Mouse (Mus musculus) ES-E14 (cell line): ENCODE data around the gene Tfeb. TPM values are rescaled to one million over a fixed set of nuclear protein-coding genes. Genes with fewer than 3 reads are reported as not detected.

Experiments
- DNase-seq: peaks from one replicate; pipeline ENCODE4 v3.0.0-alpha.2; 2013; ENCODE audit warnings: low read depth, low spot score
- H3K27ac ChIP-seq: 2 replicates; pipeline ENCODE4 v1.5.1; 2012; ENCODE audit warnings: low read depth, mild to moderate bottlenecking, low read length, moderate library complexity, mixed read lengths; ENCODE audit not compliant: poor library complexity, insufficient read depth, severe bottlenecking
- H3K36me3 ChIP-seq: 2 replicates; pipeline ENCODE4 v1.6.1; 2012; ENCODE audit warnings: mild to moderate bottlenecking, low read length, moderate library complexity, mixed read lengths; ENCODE audit not compliant: control insufficient read depth, poor library complexity, insufficient read depth, severe bottlenecking
- H3K4me1 ChIP-seq, 2 experiments: fragments of 150-350 bp in 1 of 2; sonication (generic) in 1 of 2; 2 replicates each; pipeline ENCODE4 v1.6.1; 2012; ENCODE audit warnings: low read length in 2 of 2, mild to moderate bottlenecking in 1 of 2, mixed read lengths in 1 of 2; ENCODE audit not compliant: control insufficient read depth in 2 of 2, insufficient read depth in 2 of 2, poor library complexity in 1 of 2
- H3K4me3 ChIP-seq, 2 experiments: fragments of 150-350 bp in 1 of 2; sonication (generic) in 1 of 2; 2 replicates each; pipeline ENCODE4 v1.5.1; 2012; ENCODE audit warnings: low read length in 2 of 2, low read depth in 1 of 2, mild to moderate bottlenecking in 1 of 2, mixed read lengths in 1 of 2; ENCODE audit not compliant: insufficient read depth in 1 of 2, poor library complexity in 1 of 2, severe bottlenecking in 1 of 2
- H3K9ac ChIP-seq: 2 replicates; pipeline ENCODE4 v1.6.1; 2012; ENCODE audit warnings: low read depth, mild to moderate bottlenecking, low read length, mixed read lengths; ENCODE audit not compliant: poor library complexity, insufficient read depth, severe bottlenecking
- H3K9me3 ChIP-seq: fragments of 150-350 bp; sonication (generic); 2 replicates; pipeline ENCODE4 v1.6.1; 2012; ENCODE audit warnings: low read depth, mild to moderate bottlenecking, low read length; ENCODE audit not compliant: control insufficient read depth, insufficient read depth
- CHD2 ChIP-seq: IDR thresholded peaks from 2 replicates; pipeline ENCODE4 v1.6.1; 2014; ENCODE audit warnings: mild to moderate bottlenecking, low read depth, low read length, inconsistent platforms
- HCFC1 ChIP-seq: IDR thresholded peaks from 2 replicates; pipeline ENCODE4 v1.6.1; 2012; ENCODE audit warnings: low read length, inconsistent platforms, borderline replicate concordance; ENCODE audit not compliant: insufficient read depth
- MAFK ChIP-seq: IDR thresholded peaks from 2 replicates; pipeline ENCODE4 v1.6.1; 2014; ENCODE audit warnings: mild to moderate bottlenecking, low read depth, low read length, inconsistent platforms; ENCODE audit not compliant: insufficient read depth
- ZC3H11A ChIP-seq: IDR thresholded peaks from 2 replicates; pipeline ENCODE4 v1.6.1; 2012; ENCODE audit warnings: low read depth, mild to moderate bottlenecking, inconsistent platforms, low read length, borderline replicate concordance
- ZNF384 ChIP-seq: IDR thresholded peaks from 2 replicates; pipeline ENCODE4 v1.6.1; 2012; ENCODE audit warnings: low read depth, low read length, inconsistent platforms
- in situ Hi-C, 2 experiments: fragments of 600-800 bp; cut with MboI; formaldehyde crosslinking; loops; one replicate each; pipeline ENCODE4 v1.15.1; 2025; ENCODE audit warnings: low sequenced_read_pairs in 2 of 2, inconsistent platforms in 1 of 2; ENCODE audit not compliant: unreplicated experiment in 2 of 2
- total RNA-seq: library from RNA; depleted of rRNA; stranded (reverse); fragments of 300-350 nt; gene quantifications from 2 replicates; pipeline ENCODE4 v1.2.3, GENCODE M21; 2012

Tfeb gene
- total RNA-seq, 1 experiment, result 21.0 TPM

- H3K4me1 ChIP-seq, result peaks cover 0 to 16% of the 10 kb centered on the region in 2 experiments; a peak in 2 of 4 replicates
- DNase-seq, result no peak
- no peak overlapping the region for H3K9ac ChIP-seq
- TF ChIP-seq ZNF384 (no peak), CHD2 (no peak), MAFK (no peak), ZC3H11A (no peak), HCFC1 (no peak)
- no peaks in the 10 kb centered on the region for H3K36me3 ChIP-seq
- no peak overlapping the region for H3K27ac ChIP-seq
- no peak overlapping the region for H3K4me3 ChIP-seq
- in situ Hi-C loops, result no loop called here
- H3K9me3 ChIP-seq, result no peaks in the 10 kb centered on the region
Measured at GRCm38 (mm10) chr17:47769389-47770299, 32.8 kb downstream of the Tfeb start.

GRCm38 (mm10) chr17:47773604-47774003 is 36.8 kb downstream of the Tfeb start:
- DNase-seq, result no peak
- in situ Hi-C loops, result no loop called here
- H3K9me3 ChIP-seq, result no peaks in the 10 kb centered on the region
- H3K36me3 ChIP-seq, result no peaks in the 10 kb centered on the region
- H3K4me1 ChIP-seq, result peaks cover 0 to under 1% of the 10 kb centered on the region in 2 experiments; a peak in 1 of 4 replicates
- no peak overlapping the region for H3K27ac ChIP-seq
- no peak overlapping the region for H3K4me3 ChIP-seq
- TF ChIP-seq HCFC1, result no peak
- TF ChIP-seq MAFK, result no peak
- TF ChIP-seq CHD2, result no peak
- TF ChIP-seq ZC3H11A, result no peak
- no peak for TF ChIP-seq ZNF384
- no peak overlapping the region for H3K9ac ChIP-seq

GRCm38 (mm10) chr17:47777141-47777540 is 40.3 kb downstream of the Tfeb start:
- H3K9ac ChIP-seq, result no peak overlapping the region
- H3K36me3 ChIP-seq, result no peaks in the 10 kb centered on the region
- no peak overlapping the region for H3K27ac ChIP-seq
- TF ChIP-seq ZC3H11A (no peak), ZNF384 (no peak), HCFC1 (no peak), CHD2 (no peak), MAFK (no peak)
- H3K4me1 ChIP-seq, result peaks cover 0 to 15% of the 10 kb centered on the region in 2 experiments; a peak in 2 of 4 replicates
- no peak for DNase-seq
- in situ Hi-C loops, result no loop called here
- no peak overlapping the region for H3K4me3 ChIP-seq
- no peaks in the 10 kb centered on the region for H3K9me3 ChIP-seq

GRCm38 (mm10) chr17:47780470-47780869 is 43.6 kb downstream of the Tfeb start:
- TF ChIP-seq CHD2 (no peak), HCFC1 (no peak), ZC3H11A (no peak), MAFK (no peak), ZNF384 (no peak)
- Histone ChIP-seq H3K27ac (no peak overlapping the region), H3K36me3 (no peaks in the 10 kb centered on the region), H3K4me3 (no peak overlapping the region), H3K9ac (no peak overlapping the region), H3K4me1 (peaks cover 3 to 39% of the 10 kb centered on the region in 2 experiments; a peak in 3 of 4 replicates), H3K9me3 (no peaks in the 10 kb centered on the region)
- in situ Hi-C loops, result no loop called here
- DNase-seq, result no peak
